32 mouse cellular contexts compared by ENCODE assay signal in genomic region chr6:140158986-140159385, GRCm38 (mm10).
DNase-seq lines count a peak whose midpoint lies in the region; ATAC-seq and TF ChIP-seq lines count a peak whose summit lies in the region.
"Had no signal": no experiment of that assay in that cellular context is flagged by ENCODE, and none has a peak within 500 bp of the region (broad histone marks: within the 10 kb centered on the region; RNA-seq: fewer than 3 reads in every experiment).

No protein-coding gene starts in this region.

- 57% methylated on average over 13 of the region's 13 CpGs for WGBS in lung, embryonic 14.5 days

- no peak overlapping the region for H3K4me2 ChIP-seq in lung, embryonic 14.5 days
- H3K4me2 ChIP-seq: embryonic facial prominence, embryonic 13.5 days; heart, embryonic 11.5 days; hindbrain, embryonic 12.5 days; limb, embryonic 15.5 days; liver, embryonic 13.5 days; midbrain, embryonic 13.5 days; neural tube, embryonic 13.5 days had no signal

- no peak overlapping the region for H3K9ac ChIP-seq in lung, embryonic 14.5 days
- H3K9ac ChIP-seq: embryonic facial prominence, embryonic 13.5 days; forebrain, postnatal 0 days; hindbrain, embryonic 12.5 days; limb, embryonic 15.5 days; liver, embryonic 13.5 days; midbrain, embryonic 13.5 days; neural tube, embryonic 13.5 days had no signal

- H3K27me3 ChIP-seq in lung, embryonic 14.5 days (ENCODE audit: insufficient read depth, low read length) = no peaks in the 10 kb centered on the region
- H3K27me3 ChIP-seq: embryonic facial prominence, embryonic 13.5 days; hindbrain, embryonic 12.5 days; limb, embryonic 15.5 days; liver, embryonic 13.5 days; midbrain, embryonic 13.5 days; neural tube, embryonic 13.5 days had no signal

- TF ChIP-seq CTCF in lung, embryonic 14.5 days (IDR thresholded peaks at IDR 0.05; ENCODE audit: low read depth) = no peak

- no peaks in the 10 kb centered on the region for H3K9me3 ChIP-seq in lung, embryonic 14.5 days (ENCODE audit: low read depth, low read length)
- H3K9me3 ChIP-seq: embryonic facial prominence, embryonic 13.5 days; forebrain, embryonic 10.5 days; hindbrain, embryonic 12.5 days; limb, embryonic 10.5 days; limb, embryonic 15.5 days; liver, embryonic 13.5 days; midbrain, embryonic 13.5 days; neural tube, embryonic 13.5 days had no signal

- no peak overlapping the region for H3K4me3 ChIP-seq in lung, embryonic 14.5 days (ENCODE audit: low read depth, low read length)
- H3K4me3 ChIP-seq: embryonic facial prominence, embryonic 13.5 days; forebrain, embryonic 10.5 days; gastrocnemius, adult 2 months; hindbrain, embryonic 12.5 days; limb, embryonic 10.5 days; limb, embryonic 15.5 days; liver, embryonic 13.5 days; midbrain, embryonic 13.5 days; neural tube, embryonic 13.5 days had no signal

- peak; percentile 61 to 70 for DNase-seq in cerebellum, postnatal 10 days
- no peak for DNase-seq in cerebellum, adult 11-12 months
- DNase-seq in frontal cortex, postnatal 36 days (ENCODE audit: low spot score in 2 of 2) = peak; percentile 17 to 21
- no peak for DNase-seq in frontal cortex, postnatal 25 days (ENCODE audit: low spot score in 2 of 2)
- peak; percentile 65 for DNase-seq in lung, embryonic 14.5 days
- no peak for DNase-seq in lung, postnatal 25 days (ENCODE audit: low spot score)
- peak; percentile 7 to 16 for DNase-seq in right cerebral cortex, postnatal 36 days (ENCODE audit: low spot score in 2 of 2)
- no peak for DNase-seq in right cerebral cortex, postnatal 25 days
- DNase-seq: adrenal gland, postnatal 10 days; forebrain, postnatal 0 days; gastrocnemius, adult 2 months; gastrocnemius, postnatal 36 days; heart, adult 18-20 months; heart, postnatal 36 days; kidney, adult 9 months; kidney, postnatal 10 days; layer of hippocampus, postnatal 36 days; liver, embryonic 13.5 days; lung, adult 18-20 months; thymus, postnatal 4 days had no signal

- no peak overlapping the region for H3K27ac ChIP-seq in lung, embryonic 14.5 days (ENCODE audit: low read depth)
- H3K27ac ChIP-seq: embryonic facial prominence, embryonic 13.5 days; forebrain, embryonic 10.5 days; gastrocnemius, adult 2 months; hindbrain, embryonic 12.5 days; hindbrain, postnatal 0 days; limb, embryonic 10.5 days; limb, embryonic 15.5 days; liver, embryonic 13.5 days; macrophage; midbrain, embryonic 13.5 days; neural tube, embryonic 13.5 days had no signal

- ATAC-seq in lung, embryonic 14.5 days (ENCODE audit: insufficient read depth) = no peak
- ATAC-seq: forebrain, postnatal 0 days; hindbrain, postnatal 0 days; intestine, postnatal 0 days; midbrain, embryonic 13.5 days; Patski had no signal

- H3K36me3 ChIP-seq in lung, embryonic 14.5 days (ENCODE audit: insufficient read depth) = no peaks in the 10 kb centered on the region
- H3K36me3 ChIP-seq: embryonic facial prominence, embryonic 13.5 days; forebrain, embryonic 10.5 days; hindbrain, embryonic 12.5 days; limb, embryonic 10.5 days; limb, embryonic 15.5 days; liver, embryonic 13.5 days; midbrain, embryonic 13.5 days; neural tube, embryonic 13.5 days had no signal

- H3K4me1 ChIP-seq in lung, embryonic 14.5 days (ENCODE audit: insufficient read depth) = no peaks in the 10 kb centered on the region
- H3K4me1 ChIP-seq: forebrain, embryonic 10.5 days; hindbrain, embryonic 12.5 days; liver, embryonic 13.5 days; midbrain, embryonic 13.5 days; neural tube, embryonic 13.5 days had no signal

Comparison
In these comparisons a context has a peak if more than half of its experiments do, and no peak if none do; other contexts are left out.
1. DNase-seq: peak in cerebellum, postnatal 10 days (2 of 2), frontal cortex, postnatal 36 days (2 of 2), lung, embryonic 14.5 days (single experiment) and right cerebral cortex, postnatal 36 days (2 of 2); none in cerebellum, adult 11-12 months (single experiment), frontal cortex, postnatal 25 days (0 of 2), lung, postnatal 25 days (single experiment) and right cerebral cortex, postnatal 25 days (single experiment).